Mouse (Mus musculus): Measurements from ENCODE around the gene 1110025L11Rik. TPM values are rescaled to one million over a fixed set of nuclear protein-coding genes. Genes with fewer than 3 reads are reported as not detected.
"Not testable (repeated sequence)": the region's sequence is repeated elsewhere in the genome, so short reads cannot be mapped to it uniquely, and the experiment has no call there.

The 1110025L11Rik gene
- not detected for total RNA-seq (2021)
- long read RNA-seq, experiment 1 = 0 reads
- long read RNA-seq, experiment 2 = 0 reads

GRCm38 (mm10) chr16:89063902-89064301, at the start of gene 1110025L11Rik:
Gene 1110025L11Rik, minus strand, starts transcription at chr16:89064002.
- DNase-seq (ENCODE audit: low spot score in 2 of 2) = not testable (repeated sequence)

DNA sequence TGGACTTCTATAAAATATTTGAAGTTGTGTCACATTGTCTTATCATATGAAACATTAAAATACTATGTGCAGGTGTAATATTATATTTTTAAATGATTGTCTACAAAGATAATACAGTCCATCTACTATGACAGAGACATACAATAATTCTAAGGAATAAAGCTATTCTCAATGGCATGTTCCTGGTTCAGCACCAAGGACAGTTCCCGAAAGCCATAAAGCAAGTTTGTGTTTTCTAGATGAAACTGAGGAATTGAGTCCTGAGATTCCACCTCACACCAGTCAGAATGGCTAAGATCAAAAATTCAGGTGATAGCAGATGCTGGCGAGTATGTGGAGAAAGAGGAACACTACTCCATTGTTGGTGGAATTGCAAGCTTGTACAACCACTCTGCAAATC, 7.2 kb upstream of the 1110025L11Rik start:
- not testable (repeated sequence) for DNase-seq (ENCODE audit: low spot score in 2 of 2)

GRCm38 (mm10) chr16:89047783-89048182, 16.0 kb downstream of the 1110025L11Rik start, which contains the start of gene Krtap6-5:
Gene Krtap6-5, minus strand, starts transcription at chr16:89047883.
- no peak for DNase-seq (ENCODE audit: low spot score in 2 of 2)

- not testable (repeated sequence) for DNase-seq (ENCODE audit: low spot score in 2 of 2)
Observed at GRCm38 (mm10) chr16:89041372-89041771, 22.4 kb downstream of the 1110025L11Rik start, which contains the start of gene Gm10228. Gene Gm10228, minus strand, starts transcription at chr16:89041472.

- DNase-seq (ENCODE audit: low spot score in 2 of 2) = not testable (repeated sequence)
Observed at GRCm38 (mm10) chr16:89031399-89031798, 32.4 kb downstream of the 1110025L11Rik start, which contains the start of gene Krtap6-1. Gene Krtap6-1, plus strand, starts transcription at chr16:89031699.

- DNase-seq (ENCODE audit: low spot score in 2 of 2) = not testable (repeated sequence)
Observed at GRCm38 (mm10) chr16:89014984-89015383, 48.8 kb downstream of the 1110025L11Rik start, which contains the start of gene Gm10229. Gene Gm10229, plus strand, starts transcription at chr16:89015284.

DNA sequence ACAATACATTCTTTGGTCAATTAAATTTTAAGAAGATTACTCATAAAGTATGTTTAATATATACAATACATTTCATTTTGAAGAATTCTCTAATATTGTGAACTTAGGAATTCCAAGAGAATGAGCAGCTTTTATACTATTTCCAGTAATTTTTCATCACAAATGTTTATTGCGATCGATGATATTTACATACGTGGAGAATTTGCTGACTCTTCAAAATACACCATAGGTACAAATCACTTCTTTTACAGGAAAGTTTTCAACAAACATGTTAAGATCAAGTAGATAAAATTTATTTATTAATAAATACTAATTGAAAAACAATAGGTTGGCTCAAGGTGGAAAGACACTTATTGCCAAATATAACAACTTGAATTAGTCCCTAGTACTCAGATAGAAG, 49.8 kb downstream of the 1110025L11Rik start:
- DNase-seq (ENCODE audit: low spot score in 2 of 2) = no peak

Other genes starting within 250 kb of the 1110025L11Rik start
- gene Krtap15, start 243.8 kb downstream of the 1110025L11Rik start, total RNA-seq (2021) = not detected
- not detected for gene Krtap14, start 237.9 kb downstream of the 1110025L11Rik start, total RNA-seq (2021)
- gene Krtap19-1, start 194.6 kb downstream of the 1110025L11Rik start, total RNA-seq (2021) = not detected
- not detected for gene Krtap19-2, start 189.7 kb downstream of the 1110025L11Rik start, total RNA-seq (2021)
- not detected for gene Krtap19-3, start 186.0 kb downstream of the 1110025L11Rik start, total RNA-seq (2021)
- not detected for gene Krtap19-4, start 178.9 kb downstream of the 1110025L11Rik start, total RNA-seq (2021)
- not detected for gene Krtap19-5, start 167.5 kb downstream of the 1110025L11Rik start, total RNA-seq (2021)
- not detected for gene Krtap19-9b, start 131.7 kb downstream of the 1110025L11Rik start, total RNA-seq (2021)
- gene Krtap16-3, start 101.1 kb downstream of the 1110025L11Rik start, total RNA-seq (2021) = not detected
- gene Krtap22-2, start 53.2 kb downstream of the 1110025L11Rik start, total RNA-seq (2021) = not detected
- gene Gm10229, start 48.7 kb downstream of the 1110025L11Rik start, total RNA-seq (2021) = not detected
- gene Krtap6-1, start 32.3 kb downstream of the 1110025L11Rik start, total RNA-seq (2021) = not detected
- not detected for gene Gm10228, start 22.5 kb downstream of the 1110025L11Rik start, total RNA-seq (2021)
- gene Krtap6-5, start 16.1 kb downstream of the 1110025L11Rik start, total RNA-seq (2021) = not detected
- gene Krtap6-3, start 20.0 kb upstream of the 1110025L11Rik start, total RNA-seq (2021) = not detected
- not detected for gene Gm6358, start 76.8 kb upstream of the 1110025L11Rik start, total RNA-seq (2021)
- gene Gm10061, start 87.1 kb upstream of the 1110025L11Rik start, total RNA-seq (2021) = not detected
- not detected for gene Gm9789, start 94.0 kb upstream of the 1110025L11Rik start, total RNA-seq (2021)
- not detected for gene Gm7735, start 105.5 kb upstream of the 1110025L11Rik start, total RNA-seq (2021)
- not detected for gene 1110057P08Rik, start 110.7 kb upstream of the 1110025L11Rik start, total RNA-seq (2021)
- gene Krtap20-2, start 141.9 kb upstream of the 1110025L11Rik start, total RNA-seq (2021) = not detected